Mouse (Mus musculus) heart, adult 9 months (tissue): ENCODE measurements around the gene En2.

ENCODE experiments used
- DNase-seq, 2 experiments: peaks; one replicate each; pipeline ENCODE4 v3.0.0; 2022; ENCODE audit warnings: low spot score in 2 of 2

En2 gene

GRCm38 (mm10) chr5:28165358-28166255 is at the start of gene En2:
Gene En2, plus strand, starts transcription at chr5:28165694.
- DNase-seq = peak; percentile 20 to 22

DNA sequence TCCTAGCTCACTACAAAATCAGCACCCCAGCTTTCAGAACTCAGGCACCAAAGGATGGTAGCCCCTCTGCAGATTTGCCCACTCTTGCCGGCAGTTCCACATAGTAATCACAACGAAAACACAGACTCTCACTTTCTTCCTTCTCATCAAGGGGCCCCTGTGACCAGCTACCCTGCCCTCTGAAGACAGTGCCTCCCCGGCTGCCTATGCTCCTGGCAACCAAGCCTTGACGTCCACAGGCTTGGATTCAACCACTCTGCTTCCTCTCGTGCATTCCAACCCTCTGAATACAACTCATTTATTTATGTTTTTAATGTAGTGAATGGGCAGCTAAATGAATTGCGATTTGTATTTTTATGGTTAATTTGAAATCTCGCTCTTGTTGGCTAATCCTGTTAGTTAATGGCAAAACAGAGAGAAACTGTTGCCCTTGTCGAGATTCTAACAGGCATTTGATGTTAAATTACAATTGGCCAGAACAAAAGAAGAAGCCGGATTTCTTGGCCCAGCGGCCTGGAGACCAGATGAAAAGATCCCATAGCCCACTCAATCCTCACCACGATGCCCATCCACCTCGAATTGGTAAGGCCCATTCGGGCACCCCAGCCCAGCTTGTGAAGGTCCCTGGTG is 48.1 kb upstream of the En2 start:
- no peak for DNase-seq

- no peak for DNase-seq
Observed at GRCm38 (mm10) chr5:28117882-28118530, 47.5 kb upstream of the En2 start.

- no peak for DNase-seq
Observed at GRCm38 (mm10) chr5:28118531-28118925, 47.0 kb upstream of the En2 start.

GRCm38 (mm10) chr5:28119576-28119975 is 45.9 kb upstream of the En2 start:
- no peak for DNase-seq

DNA sequence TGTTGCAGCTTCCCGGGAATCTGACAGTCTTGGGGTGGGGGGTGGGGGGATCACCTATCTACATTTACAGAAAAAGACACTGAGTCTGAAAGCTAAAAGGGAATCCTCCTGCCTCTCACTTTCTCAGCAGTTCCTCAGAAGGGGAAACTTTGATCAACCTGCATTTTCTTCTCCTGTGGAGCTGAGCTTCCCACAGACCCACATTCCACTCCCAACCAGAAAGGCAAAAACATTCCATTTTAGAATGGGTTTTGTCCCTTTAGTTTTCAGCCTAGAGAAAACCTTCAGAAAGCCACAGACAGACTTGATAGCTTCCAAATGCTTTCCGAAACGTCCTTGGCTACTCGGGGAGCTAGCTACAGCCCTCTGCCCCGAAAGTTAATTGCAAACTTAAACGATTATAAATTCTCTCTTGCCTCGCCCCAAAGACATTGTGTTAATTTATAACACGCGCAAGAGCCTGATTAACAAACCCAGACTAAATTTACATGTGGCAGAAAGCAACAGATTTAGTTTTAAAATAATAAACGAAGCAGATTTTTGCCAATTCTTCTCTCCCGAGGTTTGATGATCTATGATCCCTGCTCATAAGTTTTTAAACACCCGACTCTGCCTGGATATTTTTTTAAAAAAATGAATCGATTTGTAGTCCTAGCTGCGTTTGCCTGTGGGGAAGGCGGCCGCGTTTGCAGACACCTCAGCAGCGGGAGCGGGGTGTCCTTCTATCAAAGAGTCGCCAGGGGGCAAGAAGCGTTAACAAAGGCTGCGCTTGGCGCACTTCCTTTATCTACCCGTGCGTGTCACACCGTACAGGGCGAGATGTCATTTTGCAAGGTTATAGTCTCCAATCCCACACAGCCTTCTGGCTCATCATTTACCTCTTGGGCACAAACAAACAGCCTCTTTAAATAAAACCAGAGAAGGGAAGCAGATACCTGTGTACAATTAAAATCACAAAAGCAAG is 42.7 kb upstream of the En2 start:
- peak; percentile 16 to 41 for DNase-seq

DNA sequence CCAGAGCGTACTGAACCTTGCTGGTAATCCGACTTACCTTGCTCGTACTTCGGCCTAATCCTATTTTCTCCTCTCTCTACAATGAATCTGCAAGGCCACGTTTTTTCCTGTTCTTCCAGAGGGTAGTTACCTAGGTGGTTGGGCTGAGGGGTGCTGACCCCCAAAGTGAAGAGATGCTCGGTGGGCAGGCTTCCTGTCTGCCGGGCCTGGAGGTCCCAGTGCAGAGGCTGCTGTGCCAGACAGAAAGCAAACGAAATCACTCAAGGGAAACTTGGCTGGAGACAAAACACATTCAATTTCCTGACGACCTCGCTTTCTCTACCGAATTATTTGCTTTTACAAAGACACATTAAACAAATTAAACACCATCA is 42.1 kb upstream of the En2 start:
- DNase-seq = no peak

- DNase-seq = no peak
Observed at GRCm38 (mm10) chr5:28124321-28125230, 40.9 kb upstream of the En2 start.

DNA sequence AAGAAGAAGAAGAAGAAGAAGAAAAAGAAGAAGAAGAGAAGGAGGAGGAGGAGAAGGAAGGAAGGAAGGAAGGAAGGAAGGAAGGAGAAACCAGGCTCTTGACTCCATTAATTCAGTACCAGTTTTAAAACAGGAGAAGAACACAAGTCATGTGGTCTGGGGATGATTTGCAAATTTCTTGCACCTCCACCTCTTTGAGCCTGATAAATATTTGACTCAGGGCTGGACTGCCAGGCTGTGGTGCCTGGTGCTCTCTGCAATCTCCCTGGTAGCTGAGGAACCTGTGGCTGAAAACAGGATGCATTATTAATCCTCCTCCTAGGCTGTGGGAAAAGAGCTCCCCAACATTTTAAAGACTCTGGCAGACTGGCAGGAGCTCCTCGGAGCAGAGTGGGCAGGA is 36.6 kb upstream of the En2 start:
- no peak for DNase-seq

GRCm38 (mm10) chr5:28132231-28132630 is 33.3 kb upstream of the En2 start:
- DNase-seq = no peak

DNA sequence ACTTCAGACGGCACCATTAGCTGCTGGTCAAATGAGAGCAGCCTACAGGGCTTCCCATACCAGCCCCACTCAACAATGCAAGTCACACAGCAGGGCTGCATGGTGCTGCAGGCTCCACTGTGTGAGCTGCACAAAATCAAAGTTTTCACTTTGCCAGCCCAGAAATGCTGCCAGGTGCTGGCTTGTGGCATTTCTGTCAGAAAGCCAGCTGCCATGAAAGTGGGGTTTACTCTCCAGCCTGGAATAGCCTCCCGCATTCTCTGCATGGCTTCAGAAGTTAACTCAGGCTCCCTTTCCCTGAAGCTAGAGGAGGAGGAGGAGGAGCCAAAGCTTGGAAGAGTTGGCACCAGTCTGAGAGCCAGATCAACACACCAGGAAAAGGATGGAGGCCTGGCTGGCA is 29.1 kb upstream of the En2 start:
- DNase-seq = no peak

DNA sequence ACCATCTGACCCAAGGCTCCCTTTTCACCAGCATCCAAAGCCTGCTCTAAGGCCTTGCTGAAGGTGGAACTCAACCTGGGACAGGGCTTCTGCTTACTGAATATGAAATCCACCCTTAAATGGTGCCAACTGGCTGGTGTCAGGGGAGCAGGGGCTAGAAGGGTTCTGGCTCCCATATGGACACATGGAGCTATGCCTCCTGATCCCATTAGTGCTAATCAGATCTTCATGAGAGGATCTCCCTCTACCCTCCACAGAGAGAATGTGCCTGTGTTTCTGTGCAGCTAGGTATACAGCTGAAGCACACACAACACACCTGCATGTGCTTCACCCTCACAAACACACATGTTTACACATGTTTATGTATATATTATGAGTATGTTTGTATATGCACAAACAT is 20.9 kb upstream of the En2 start:
- no peak for DNase-seq

GRCm38 (mm10) chr5:28146018-28146417 is 19.5 kb upstream of the En2 start:
- DNase-seq = no peak

DNA sequence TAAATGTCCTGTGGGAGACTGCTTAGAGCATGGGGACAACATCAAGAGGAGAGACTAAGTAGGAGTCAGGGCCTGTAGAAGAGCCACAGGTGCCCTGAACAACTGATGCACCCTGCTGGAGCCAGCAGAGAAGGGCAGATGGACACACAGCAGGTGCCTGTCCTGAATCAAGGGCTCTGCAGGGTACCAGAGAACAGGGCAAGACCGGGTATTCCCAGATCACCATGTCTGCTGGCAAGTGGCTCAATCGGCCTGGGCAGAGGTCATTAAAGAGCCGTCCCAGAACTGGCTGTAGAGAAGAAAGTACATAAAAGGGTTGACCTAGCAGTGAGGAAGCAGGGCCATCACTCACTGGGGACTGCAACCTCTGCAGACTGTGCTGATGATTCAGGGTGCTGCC is 17.0 kb upstream of the En2 start:
- DNase-seq = no peak

DNA sequence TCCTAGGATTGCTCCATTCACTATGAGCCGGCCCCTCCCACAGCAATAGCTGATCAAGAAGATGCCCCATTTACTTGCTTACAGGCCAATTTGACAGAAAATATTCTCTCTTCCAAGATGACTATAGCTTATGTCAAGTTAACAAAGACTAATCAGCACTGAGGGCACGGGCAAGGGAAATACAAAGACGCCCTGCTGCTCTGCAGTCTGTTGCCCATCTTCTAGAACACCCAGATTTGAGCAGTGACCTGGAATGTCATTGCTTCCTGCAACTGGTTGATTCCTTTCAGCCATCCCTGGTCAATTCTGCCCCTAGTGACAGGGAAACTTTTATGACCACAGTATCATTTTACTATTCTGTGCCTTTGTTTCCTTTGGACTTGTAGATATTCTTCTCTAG is 16.1 kb upstream of the En2 start:
- no peak for DNase-seq

DNA sequence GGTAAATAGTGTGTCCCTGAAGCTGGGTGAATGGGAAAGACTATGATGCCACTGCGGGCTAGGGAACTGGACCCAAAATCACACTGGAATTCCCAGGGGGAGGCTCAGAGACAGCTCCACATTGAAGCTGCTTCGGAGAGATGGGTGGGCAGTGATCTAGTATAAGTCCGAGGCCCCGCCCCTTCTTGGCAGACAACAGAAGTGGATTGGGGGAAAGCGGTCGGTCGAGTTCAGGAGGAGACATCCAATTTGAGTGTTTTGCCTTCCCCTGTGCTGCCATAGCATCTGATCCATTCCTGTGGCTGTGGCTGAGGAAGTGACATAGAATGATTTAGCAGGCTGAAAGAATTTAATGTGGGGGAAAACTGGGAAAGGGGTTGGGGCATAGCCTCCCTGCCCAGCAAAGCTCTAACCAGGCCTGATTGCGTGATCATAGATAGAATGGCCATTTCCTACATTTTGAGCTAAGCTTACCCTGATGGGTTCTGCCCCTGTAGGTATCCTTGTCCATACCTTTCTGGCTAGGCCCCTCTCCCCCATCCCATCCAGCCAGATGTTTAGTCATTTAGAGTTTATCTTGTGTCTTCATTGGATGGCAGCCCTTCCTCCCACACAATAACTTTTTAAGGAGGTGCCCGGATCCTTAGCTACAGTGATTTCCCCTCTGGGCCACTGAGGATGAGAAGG is 8.3 kb upstream of the En2 start:
- no peak for DNase-seq

DNA sequence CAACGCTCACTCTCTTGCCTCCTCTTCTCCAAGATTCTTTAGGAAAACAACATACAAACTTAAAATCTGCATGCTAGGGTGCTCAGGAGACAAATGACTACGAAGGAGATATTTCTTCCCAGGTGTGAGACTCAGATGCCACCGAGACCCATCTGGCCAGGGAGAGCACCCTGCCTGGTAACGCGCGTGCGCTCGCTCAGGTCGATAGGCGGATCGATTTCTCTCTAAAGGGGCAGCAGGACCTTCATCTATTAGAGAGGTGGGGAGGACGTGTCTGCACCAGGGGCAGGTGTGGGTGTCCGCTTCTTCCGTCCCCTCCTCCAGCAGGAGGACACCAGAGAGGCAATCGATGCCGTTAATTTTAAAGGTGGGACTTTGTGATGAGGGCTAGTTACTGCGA is 7.7 kb upstream of the En2 start:
- DNase-seq = no peak

GRCm38 (mm10) chr5:28158308-28159071 is 7.0 kb upstream of the En2 start:
- DNase-seq = no peak

DNA sequence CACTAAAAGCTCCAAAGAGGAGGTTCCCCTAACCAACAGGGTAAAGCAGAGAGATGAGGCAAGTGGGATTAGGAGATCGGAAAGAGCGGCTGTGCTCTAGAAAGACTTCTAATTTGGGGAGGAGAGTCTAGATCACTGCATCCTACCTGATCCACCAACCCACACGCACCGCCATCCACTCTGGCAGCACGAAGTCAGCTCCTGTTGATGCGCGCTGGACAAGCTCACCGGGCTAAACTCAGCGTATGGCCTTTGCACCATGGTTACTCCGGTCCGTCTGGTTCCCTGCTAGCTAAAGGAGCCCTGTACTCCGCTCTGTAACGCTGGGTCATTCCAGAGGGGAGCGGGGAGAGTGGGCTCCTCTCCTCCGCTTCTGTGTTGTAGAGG is 6.4 kb upstream of the En2 start:
- DNase-seq = no peak
